Mouse (Mus musculus) heart, adult 2 months (tissue): ENCODE measurements around the gene Fam50b. TPM values are rescaled to one million over a fixed set of nuclear protein-coding genes. Genes with fewer than 3 reads are reported as not detected.

ENCODE experiments used
- DNase-seq, 2 experiments: peaks; one replicate each; pipeline ENCODE4 v3.0.0; 2021
- H3K27ac ChIP-seq: fragments of 200-600 bp; 2 replicates; pipeline ENCODE4 v1.8.1; 2022
- H3K27me3 ChIP-seq: fragments of 200-500 bp; 2 replicates; pipeline ENCODE4 v1.6.1; 2012; ENCODE audit warnings: mild to moderate bottlenecking, low read length, inconsistent platforms, mixed read lengths; ENCODE audit not compliant: control insufficient read depth, insufficient read depth
- H3K36me3 ChIP-seq: fragments of 200-500 bp; 2 replicates; pipeline ENCODE4 v1.6.1; 2012; ENCODE audit warnings: low read length, inconsistent platforms; ENCODE audit not compliant: control insufficient read depth, insufficient read depth
- H3K4me1 ChIP-seq: fragments of 200-500 bp; 2 replicates; pipeline ENCODE4 v1.6.1; 2011; ENCODE audit warnings: low read length; ENCODE audit not compliant: control insufficient read depth, insufficient read depth
- H3K4me3 ChIP-seq: fragments of 200-600 bp; 2 replicates; pipeline ENCODE4 v1.8.1; 2022
- H3K79me2 ChIP-seq: fragments of 200-500 bp; replicated peaks from 2 replicates; pipeline ENCODE4 v1.6.1; 2012; ENCODE audit warnings: mild to moderate bottlenecking, inconsistent platforms, low read length, moderate library complexity, mixed read lengths; ENCODE audit not compliant: control insufficient read depth, insufficient read depth
- H3K9ac ChIP-seq: fragments of 200-500 bp; 2 replicates; pipeline ENCODE4 v1.6.1; 2012; ENCODE audit warnings: low read depth, mild to moderate bottlenecking, control low read depth, inconsistent platforms, low read length, mixed read lengths
- CTCF ChIP-seq: fragments of 200-600 bp; IDR thresholded peaks from 2 replicates; pipeline ENCODE4 v1.8.1; 2022; ENCODE audit warnings: antibody characterized with exemption, mild to moderate bottlenecking, moderate library complexity
- EP300 ChIP-seq: fragments of 200-500 bp; IDR thresholded peaks from 2 replicates; pipeline ENCODE4 v1.6.1; 2011; ENCODE audit warnings: low read depth, low read length, control low read depth; ENCODE audit not compliant: insufficient read depth
- POLR2A ChIP-seq: fragments of 200-500 bp; IDR thresholded peaks from 2 replicates; pipeline ENCODE4 v1.6.1; 2011; ENCODE audit warnings: mild to moderate bottlenecking, low read depth, low read length, control low read depth; ENCODE audit not compliant: insufficient read depth
- WGBS: fragments of 180-500 bp; shearing (Covaris S2); methylation state at CpG from one replicate; pipeline ENCODE4 v1.1.7; 2018; 5-methylcytosine and 5-hydroxymethylcytosine counted together
- intact Hi-C: fragments of 180-260 bp; cut with DNase I; formaldehyde crosslinking; loops from one replicate; pipeline ENCODE4 v1.15.1; 2025
- polyA plus RNA-seq: library from polyadenylated mRNA; depleted of rRNA; stranded (reverse); fragments of >200 nt; gene quantifications from 2 replicates; pipeline ENCODE4 v1.2.3, GENCODE M21; 2012
- total RNA-seq, 2 experiments: library from RNA; stranded (reverse); gene quantifications; 2 replicates each; pipeline ENCODE4 v1.2.3; 2021

Fam50b gene
- total and polyA plus RNA-seq, 3 experiments: not detected

- Histone ChIP-seq H3K36me3 (no peaks in the 10 kb centered on the region), H3K27ac (no peak overlapping the region), H3K4me3 (no peak overlapping the region), H3K4me1 (no peaks in the 10 kb centered on the region), H3K9ac (no peak overlapping the region), H3K27me3 (no peaks in the 10 kb centered on the region), H3K79me2 (no peaks in the 10 kb centered on the region)
- no peak for DNase-seq
- WGBS: 94% methylated on average over 9 of the region's 9 CpGs
- intact Hi-C loops: loop anchor here (5.0 kb wide), 1 partner anchor 51 kb away; no protein-coding TSS in a partner anchor
- TF ChIP-seq EP300: no peak
- peak; percentile 61 for TF ChIP-seq CTCF
Observed at GRCm38 (mm10) chr13:34741254-34741653, 6.6 kb downstream of the Fam50b start.

GRCm38 (mm10) chr13:34741813-34742568 is 7.3 kb downstream of the Fam50b start:
- intact Hi-C loops: loop anchor here (5.0 kb wide), 1 partner anchor 50 kb away; no protein-coding TSS in a partner anchor
- WGBS: 86% methylated on average over 3 of the region's 3 CpGs

DNA sequence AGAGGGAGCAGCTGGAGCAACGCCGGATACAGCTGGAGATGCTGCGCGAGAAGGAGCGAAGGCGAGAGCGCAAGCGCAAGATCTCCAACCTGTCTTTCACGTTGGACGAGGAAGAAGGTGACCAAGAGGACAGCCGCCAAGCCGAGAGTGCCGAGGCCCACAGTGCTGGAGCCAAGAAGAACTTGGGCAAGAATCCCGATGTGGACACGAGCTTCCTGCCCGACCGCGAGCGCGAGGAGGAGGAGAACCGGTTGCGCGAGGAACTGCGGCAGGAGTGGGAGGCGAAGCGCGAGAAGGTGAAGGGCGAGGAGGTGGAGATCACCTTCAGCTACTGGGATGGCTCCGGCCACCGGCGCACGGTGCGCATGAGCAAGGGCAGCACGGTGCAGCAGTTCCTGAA is 12.2 kb downstream of the Fam50b start:
- DNase-seq: no peak
- intact Hi-C loops: no loop called here
- no peak overlapping the region for H3K4me3 ChIP-seq
- H3K4me1 ChIP-seq: no peaks in the 10 kb centered on the region
- TF ChIP-seq EP300 (no peak), POLR2A (no peak), CTCF (no peak)
- no peak overlapping the region for H3K27ac ChIP-seq
- 83% methylated on average over 34 of the region's 34 CpGs for WGBS
- no peak overlapping the region for H3K9ac ChIP-seq
- H3K27me3 ChIP-seq: no peaks in the 10 kb centered on the region
- no peaks in the 10 kb centered on the region for H3K36me3 ChIP-seq
- no peaks in the 10 kb centered on the region for H3K79me2 ChIP-seq

More at GRCm38 (mm10) chr13:34741813-34742568, 7.3 kb downstream of the Fam50b start:
- Histone ChIP-seq H3K4me3 (no peak overlapping the region), H3K4me1 (no peaks in the 10 kb centered on the region), H3K9ac (no peak overlapping the region), H3K79me2 (no peaks in the 10 kb centered on the region), H3K36me3 (no peaks in the 10 kb centered on the region), H3K27ac (no peak overlapping the region), H3K27me3 (no peaks in the 10 kb centered on the region)
- no peak for TF ChIP-seq EP300
- TF ChIP-seq POLR2A: no peak
- TF ChIP-seq CTCF: no peak
- no peak for DNase-seq

DNA sequence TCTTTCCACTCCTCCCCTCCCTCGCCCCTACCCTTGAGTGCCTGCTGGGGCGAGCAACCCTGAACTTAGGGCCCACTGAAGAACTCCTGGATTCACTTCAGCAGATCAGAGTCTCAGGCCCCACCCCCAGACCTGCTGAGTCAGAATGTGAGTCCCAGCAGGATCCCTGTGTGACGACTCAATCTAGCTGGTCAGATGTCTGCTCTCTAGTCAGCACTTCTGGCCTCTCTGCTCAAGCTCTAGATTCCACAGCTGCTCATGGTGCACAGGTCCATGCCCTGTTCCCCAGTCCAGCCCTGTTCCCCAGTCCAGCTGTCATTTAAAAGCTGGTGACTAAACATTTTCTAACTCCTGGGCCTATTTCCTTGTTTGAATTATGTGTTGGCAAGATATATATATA is 13.9 kb downstream of the Fam50b start:
- Histone ChIP-seq H3K9ac (no peak overlapping the region), H3K27ac (no peak overlapping the region), H3K27me3 (no peaks in the 10 kb centered on the region), H3K79me2 (no peaks in the 10 kb centered on the region), H3K4me1 (no peaks in the 10 kb centered on the region), H3K4me3 (no peak overlapping the region), H3K36me3 (no peaks in the 10 kb centered on the region)
- DNase-seq: no peak
- intact Hi-C loops: no loop called here
- WGBS: 78% methylated on average over 3 of the region's 3 CpGs
- TF ChIP-seq POLR2A (no peak), EP300 (no peak), CTCF (no peak)

DNA sequence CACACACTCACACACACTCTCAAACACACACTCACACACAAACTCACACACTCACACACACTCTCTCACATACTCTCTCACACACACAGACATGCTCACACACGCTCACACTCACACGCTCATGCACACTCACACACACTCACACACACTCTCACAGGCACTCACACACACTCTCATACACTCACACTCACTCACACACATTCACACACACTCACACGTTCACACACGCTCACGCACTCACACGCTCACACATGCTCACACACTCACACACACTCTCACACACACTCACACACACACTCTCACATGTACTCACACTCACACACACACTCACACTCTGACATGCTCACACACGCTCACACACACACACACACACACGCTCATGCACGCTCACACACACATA is 24.6 kb downstream of the Fam50b start:
- Histone ChIP-seq H3K4me1 (peaks cover 6% of the 10 kb centered on the region), H3K4me3 (no peak overlapping the region), H3K9ac (no peak overlapping the region), H3K27ac (no peak overlapping the region), H3K27me3 (no peaks in the 10 kb centered on the region), H3K36me3 (0 out of 2 replicates have a peak, but pooled peaks cover 2% of the 10 kb centered on the region), H3K79me2 (no peaks in the 10 kb centered on the region)
- TF ChIP-seq CTCF (no peak), POLR2A (no peak), EP300 (no peak)
- WGBS: 99% methylated on average over 9 of the region's 9 CpGs
- DNase-seq: no peak
- intact Hi-C loops: no loop called here

DNA sequence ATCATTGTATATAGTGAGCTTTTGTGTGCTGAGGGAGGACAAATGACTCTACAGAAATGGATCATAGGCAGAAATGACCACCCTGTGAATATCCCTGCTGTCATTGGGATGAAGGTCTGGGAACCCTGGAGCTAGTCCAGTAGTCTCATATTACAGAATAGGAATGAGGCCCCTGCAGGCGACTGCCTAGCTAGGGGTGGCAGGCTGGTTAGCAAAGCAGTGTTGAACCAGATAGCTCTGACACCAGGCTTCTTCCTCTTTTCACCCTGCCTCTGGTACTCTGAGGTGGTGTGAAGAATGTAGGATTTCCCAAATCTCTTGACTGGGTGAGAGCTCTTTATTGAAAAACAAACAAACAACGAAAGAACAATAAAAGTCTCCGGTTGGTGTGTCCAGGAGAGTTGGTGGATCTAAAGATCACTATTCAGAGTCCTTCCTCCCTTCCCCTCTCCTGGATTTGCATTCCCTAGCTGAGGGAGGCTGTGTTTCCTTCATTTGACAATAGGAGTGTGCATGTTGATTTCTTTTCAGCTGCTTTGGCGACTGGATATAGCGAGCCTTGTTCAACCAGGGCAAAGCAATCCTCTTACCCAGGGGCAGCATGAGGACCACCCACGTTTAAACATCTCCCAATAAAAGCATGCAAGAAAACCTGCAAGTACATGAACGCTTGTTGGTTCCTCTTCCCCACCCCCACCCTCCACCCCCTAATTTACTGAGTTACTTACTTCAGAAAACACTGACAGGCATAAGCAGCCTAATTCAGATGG is 26.1 kb downstream of the Fam50b start:
- DNase-seq: no peak
- H3K4me1 ChIP-seq: peaks cover 8% of the 10 kb centered on the region
- no peaks in the 10 kb centered on the region for H3K27me3 ChIP-seq
- no peaks in the 10 kb centered on the region for H3K79me2 ChIP-seq
- TF ChIP-seq CTCF (no peak), POLR2A (no peak), EP300 (no peak)
- no peak overlapping the region for H3K9ac ChIP-seq
- H3K27ac ChIP-seq: peak overlapping the region; percentile 8; the same call in 1 of the 2 replicates
- H3K4me3 ChIP-seq: no peak overlapping the region
- intact Hi-C loops: no loop called here
- WGBS: 36% methylated on average over 7 of the region's 7 CpGs
- 0 out of 2 replicates have a peak, but pooled peaks cover 2% of the 10 kb centered on the region for H3K36me3 ChIP-seq
